Mouse (Mus musculus) olfactory bulb, adult 2 months (tissue): ENCODE results near the gene Slc7a7. TPM values are rescaled to one million over a fixed set of nuclear protein-coding genes. Genes with fewer than 3 reads are reported as not detected.

Experiments
- H3K27ac ChIP-seq: fragments of 200-500 bp; 2 replicates; pipeline ENCODE4 v1.5.1; 2012; ENCODE audit warnings: low read depth, low read length; ENCODE audit not compliant: insufficient read depth
- H3K4me1 ChIP-seq: fragments of 200-500 bp; 2 replicates; pipeline ENCODE4 v1.6.1; 2012; ENCODE audit warnings: low read length; ENCODE audit not compliant: control insufficient read depth, insufficient read depth
- H3K4me3 ChIP-seq: fragments of 200-500 bp; 2 replicates; pipeline ENCODE4 v1.5.1; 2012; ENCODE audit warnings: mild to moderate bottlenecking, low read depth, low read length, moderate library complexity; ENCODE audit not compliant: insufficient read depth
- CTCF ChIP-seq: fragments of 200-500 bp; IDR thresholded peaks from 2 replicates; pipeline ENCODE4 v1.5.1; 2012; ENCODE audit warnings: low read depth, mild to moderate bottlenecking, low read length, moderate library complexity; ENCODE audit not compliant: insufficient read depth
- POLR2A ChIP-seq: fragments of 200-500 bp; IDR thresholded peaks from 2 replicates; pipeline ENCODE4 v1.6.1; 2012; ENCODE audit warnings: mild to moderate bottlenecking, low read depth, low read length, moderate library complexity; ENCODE audit not compliant: insufficient read depth
- WGBS: fragments of 180-500 bp; shearing (Covaris S2); methylation state at CpG from one replicate; pipeline ENCODE4 v1.1.7; 2018; 5-methylcytosine and 5-hydroxymethylcytosine counted together
- polyA plus RNA-seq: library from polyadenylated mRNA; stranded (reverse); fragments of >200 nt; gene quantifications from 2 replicates; pipeline ENCODE4 v1.2.4, GENCODE M21; 2012; ENCODE audit warnings: low replicate concordance; ENCODE audit not compliant: missing spikeins, insufficient read depth, insufficient read length

Gene Slc7a7
- not detected in 2 replicates for polyA plus RNA-seq

DNA sequence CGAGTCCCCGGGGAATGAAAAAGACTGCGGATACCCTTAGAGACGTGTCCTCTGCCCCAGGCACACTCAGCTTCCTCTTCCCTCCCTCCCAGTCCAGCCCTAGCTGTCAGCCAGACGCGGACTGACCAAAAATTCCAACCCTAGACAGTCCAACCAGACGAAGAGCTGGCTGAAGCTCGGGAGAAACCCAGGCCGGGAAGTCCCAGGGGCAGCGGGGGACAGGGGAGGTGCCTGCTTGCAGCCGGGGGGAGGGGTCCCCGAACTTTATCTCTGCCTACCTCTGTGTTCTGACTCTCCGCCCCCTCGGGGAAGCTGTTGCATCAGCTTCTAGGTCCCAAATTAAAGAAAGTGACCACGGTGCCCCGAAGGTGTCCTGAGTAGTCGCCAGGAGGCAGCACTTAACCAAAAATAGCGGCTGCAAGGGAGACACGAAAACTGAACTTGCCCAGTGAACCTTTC is at the start of gene Slc7a7:
Slc7a7 (minus strand) TSS at position 158 of the 459 bp plus-strand sequence.
- TF ChIP-seq POLR2A = no peak
- TF ChIP-seq CTCF = no peak
- Histone ChIP-seq H3K4me3 (no peak within 1 kb of the TSS), H3K4me1 (peaks cover 8% of the 10 kb centered on the region; the same call in 1 of the 2 replicates), H3K27ac (no peak within 1 kb of the TSS)
- 34% methylated on average over 19 of the region's 19 CpGs for WGBS

DNA sequence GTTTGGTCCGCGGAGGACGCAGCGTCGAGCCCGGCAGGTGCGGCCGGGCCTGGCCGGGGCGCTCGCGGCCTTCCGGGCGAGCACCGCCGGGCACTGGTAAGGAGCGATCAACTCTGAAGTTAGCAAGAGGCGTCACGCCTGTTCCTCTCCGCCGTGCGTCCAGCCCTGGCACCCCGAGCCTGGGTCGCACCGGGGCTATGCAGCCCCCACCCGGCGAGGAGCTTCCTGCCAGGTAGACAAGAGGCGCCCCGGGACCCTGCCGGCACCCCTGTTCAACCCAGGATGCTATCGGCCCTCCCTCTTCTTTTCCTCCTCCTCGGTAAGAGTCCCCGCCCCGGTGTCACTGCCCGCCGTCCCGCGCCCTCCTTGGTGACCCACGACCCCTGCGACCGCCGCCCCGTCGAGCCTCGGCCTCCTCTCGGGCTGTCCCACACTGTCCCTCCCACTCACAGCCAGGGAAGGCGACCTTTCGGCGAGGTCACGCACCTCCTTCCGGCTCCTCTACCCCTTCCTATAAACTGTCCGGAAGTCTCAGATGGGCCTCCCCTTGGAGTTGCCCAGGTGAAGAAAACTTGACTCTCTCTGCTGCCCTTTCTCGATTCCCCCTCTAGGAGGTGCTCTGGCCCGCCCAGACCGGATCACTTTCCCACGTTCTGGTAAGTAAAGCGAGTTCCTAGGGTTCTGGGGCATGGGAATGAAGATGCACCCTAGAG is 46.9 kb upstream of the Slc7a7 start:
- H3K4me1 ChIP-seq = peaks cover 3% of the 10 kb centered on the region; the same call in 1 of the 2 replicates
- 1% methylated on average over 54 of the region's 57 CpGs for WGBS
- TF ChIP-seq CTCF = 0 out of 2 replicates have a peak, but pooled peaks have one; percentile 18
- TF ChIP-seq POLR2A = no peak
- peak overlapping the region; percentile 88 for H3K4me3 ChIP-seq
- no peak overlapping the region for H3K27ac ChIP-seq

DNA sequence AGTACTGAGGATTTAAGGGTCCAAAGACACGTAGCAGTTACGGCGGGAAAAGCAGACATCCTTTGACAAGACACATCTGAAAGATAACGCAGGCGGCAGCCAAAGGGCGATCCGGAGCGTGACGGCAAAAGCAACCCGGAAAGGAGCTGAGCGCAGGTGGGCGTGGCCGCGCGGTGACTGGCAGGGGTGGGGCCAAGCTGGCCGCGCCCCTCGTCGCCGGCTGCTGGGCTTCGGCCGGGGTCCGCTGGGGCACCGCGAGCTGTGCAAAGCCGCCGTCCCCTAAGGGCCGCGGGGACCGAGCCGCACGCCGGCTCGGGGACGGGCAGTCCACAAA is 46.3 kb upstream of the Slc7a7 start, which contains the start of gene Lrp10:
Lrp10 (plus strand) TSS at position 179 of the 334 bp plus-strand sequence.
- peaks cover 3% of the 10 kb centered on the region; the same call in 1 of the 2 replicates for H3K4me1 ChIP-seq
- TF ChIP-seq POLR2A (no peak), CTCF (no peak)
- H3K4me3 ChIP-seq = peak within 1 kb of the TSS; percentile 88
- WGBS = under 1% methylated on average over 35 of the region's 35 CpGs
- no peak within 1 kb of the TSS for H3K27ac ChIP-seq

DNA sequence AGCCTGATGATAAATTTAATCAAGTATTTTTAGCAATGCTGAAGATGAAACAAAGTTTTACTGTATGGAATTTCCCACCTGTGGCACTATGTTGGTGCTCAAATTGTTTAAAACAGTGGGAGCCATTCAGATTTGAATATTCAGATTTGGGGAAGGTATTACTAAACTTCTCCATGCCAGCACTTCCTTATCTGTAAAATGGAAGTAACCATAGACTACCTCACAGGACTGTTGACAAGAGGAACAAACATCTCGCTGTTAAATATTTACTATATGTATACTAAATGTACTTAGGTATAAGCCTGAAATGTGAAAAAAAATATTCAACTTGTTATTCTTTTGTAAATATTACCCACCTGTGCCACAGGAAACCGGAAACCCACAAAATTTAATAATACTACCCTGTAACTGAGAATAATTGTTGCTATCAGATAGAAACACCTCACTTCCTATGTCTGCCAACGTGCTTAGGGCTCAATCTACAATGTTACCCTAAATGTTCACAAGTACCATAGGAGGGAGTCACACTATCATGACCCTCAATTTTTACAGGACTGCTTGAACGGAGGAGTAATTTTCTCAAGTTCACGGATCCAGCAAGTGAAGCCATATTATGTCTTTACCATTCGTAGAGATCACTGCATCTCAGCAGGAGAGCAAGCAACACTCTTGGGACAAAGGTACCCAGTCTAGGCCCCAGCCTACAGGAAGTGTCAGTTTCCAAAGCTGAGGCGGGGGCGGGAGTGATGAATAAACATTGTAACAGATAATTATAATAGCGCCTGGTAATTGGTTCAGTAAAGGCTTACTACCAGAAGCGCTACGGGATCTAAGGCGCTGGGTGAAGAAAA is 45.8 kb upstream of the Slc7a7 start:
- WGBS = 14% methylated on average over 12 of the region's 12 CpGs
- Histone ChIP-seq H3K27ac (no peak overlapping the region), H3K4me3 (peak overlapping the region; percentile 88), H3K4me1 (peaks cover 3% of the 10 kb centered on the region; the same call in 1 of the 2 replicates)
- TF ChIP-seq POLR2A (no peak), CTCF (no peak)

DNA sequence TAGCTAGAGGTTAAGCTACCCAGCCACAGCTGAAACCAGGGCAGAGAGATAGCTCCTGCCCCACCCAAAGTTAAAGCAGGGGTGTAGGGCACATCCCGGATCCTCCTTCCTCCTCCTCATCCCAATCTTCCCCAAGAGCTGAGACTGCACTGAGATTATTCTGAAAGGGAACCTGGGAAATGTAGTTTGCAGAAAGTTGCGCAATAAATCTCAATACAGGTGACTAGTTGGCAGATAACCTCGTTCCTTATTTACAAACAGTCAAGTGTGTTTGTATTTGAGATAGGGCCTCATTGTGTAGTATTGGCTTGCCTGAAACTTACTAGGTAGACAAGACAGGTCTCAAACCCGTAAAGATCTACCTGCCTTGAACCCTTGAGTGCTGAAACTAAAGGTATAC is 44.6 kb upstream of the Slc7a7 start:
- no peak overlapping the region for H3K4me3 ChIP-seq
- TF ChIP-seq POLR2A = no peak
- WGBS = 83% methylated on average over 4 of the region's 4 CpGs
- H3K4me1 ChIP-seq = peaks cover 3% of the 10 kb centered on the region; the same call in 1 of the 2 replicates
- no peak overlapping the region for H3K27ac ChIP-seq

DNA sequence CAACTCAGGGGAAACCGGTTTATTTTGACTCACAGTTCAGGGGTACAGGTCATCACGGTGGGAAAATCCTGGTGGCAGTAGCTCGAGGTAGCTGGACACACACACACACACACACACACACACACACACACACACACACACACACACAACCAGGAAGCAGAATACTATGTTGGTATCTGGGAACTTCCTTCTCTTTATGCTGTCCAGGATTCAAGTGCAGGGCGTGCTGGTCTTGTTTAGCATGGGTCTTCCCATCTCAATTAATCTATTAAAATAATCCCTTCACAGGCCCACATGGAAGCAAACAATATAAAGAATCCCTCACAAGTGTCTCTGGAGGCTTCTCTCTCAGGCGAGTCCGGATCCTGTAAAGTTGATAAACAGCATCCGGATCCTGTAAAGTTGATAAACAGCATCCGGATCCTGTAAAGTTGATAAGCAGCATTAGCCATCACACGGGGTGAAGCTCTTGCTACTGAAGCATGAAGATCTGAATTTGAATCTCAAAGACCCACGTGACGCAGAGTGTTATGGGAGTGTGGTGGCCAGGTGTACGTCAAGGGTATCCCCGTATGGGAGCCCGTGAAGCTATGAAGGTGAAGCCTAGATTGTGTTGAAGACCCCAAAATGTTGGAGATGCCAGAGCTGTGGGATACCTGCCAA is 40.5 kb upstream of the Slc7a7 start:
- no peaks in the 10 kb centered on the region for H3K4me1 ChIP-seq
- H3K4me3 ChIP-seq = no peak overlapping the region
- TF ChIP-seq CTCF = no peak
- TF ChIP-seq POLR2A = no peak
- H3K27ac ChIP-seq = no peak overlapping the region
- 89% methylated on average over 14 of the region's 14 CpGs for WGBS

DNA sequence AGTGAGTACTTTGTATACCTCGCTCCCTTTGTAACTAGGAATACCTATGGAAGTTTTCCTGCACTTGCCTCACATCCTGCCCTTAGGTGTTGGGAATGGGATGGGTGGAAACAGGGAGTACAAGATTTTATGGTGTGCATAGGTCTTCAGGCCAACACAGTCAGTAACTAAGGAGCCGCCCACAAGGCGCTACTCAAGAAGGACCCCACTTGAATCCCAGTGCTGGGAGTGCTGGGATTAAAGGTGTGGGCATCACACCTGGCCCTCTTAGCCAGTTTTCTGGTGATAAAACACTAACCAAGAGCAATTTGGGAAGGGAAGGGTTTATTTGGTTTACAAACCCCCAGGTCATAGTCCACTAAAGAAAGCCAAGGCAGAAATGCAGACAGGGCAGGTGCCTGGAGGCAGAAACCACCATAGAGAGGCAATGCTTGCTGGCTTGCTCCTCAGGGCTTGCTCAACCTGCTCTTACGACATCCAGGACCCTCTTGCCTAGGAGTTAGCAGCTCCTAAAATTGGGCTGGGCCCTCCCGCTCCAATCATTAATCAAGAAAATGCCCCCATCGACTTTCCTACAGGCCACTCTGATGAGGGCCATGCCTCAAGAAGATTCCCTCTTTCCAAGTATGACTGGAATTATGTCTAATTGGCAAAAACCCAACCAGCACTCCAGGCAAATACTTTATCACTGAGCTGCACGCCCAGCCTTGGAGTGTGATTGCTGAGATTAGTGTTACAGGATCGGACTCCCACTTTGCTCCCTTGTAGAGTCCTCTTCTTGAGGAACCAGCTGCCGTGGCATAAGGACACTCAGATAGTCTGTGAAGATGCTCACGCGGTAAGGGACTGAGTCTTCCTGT is 37.3 kb upstream of the Slc7a7 start:
- WGBS = 87% methylated on average over 11 of the region's 11 CpGs
- H3K27ac ChIP-seq = no peak overlapping the region
- no peak for TF ChIP-seq POLR2A
- TF ChIP-seq CTCF = no peak
- H3K4me1 ChIP-seq = no peaks in the 10 kb centered on the region
- H3K4me3 ChIP-seq = no peak overlapping the region

DNA sequence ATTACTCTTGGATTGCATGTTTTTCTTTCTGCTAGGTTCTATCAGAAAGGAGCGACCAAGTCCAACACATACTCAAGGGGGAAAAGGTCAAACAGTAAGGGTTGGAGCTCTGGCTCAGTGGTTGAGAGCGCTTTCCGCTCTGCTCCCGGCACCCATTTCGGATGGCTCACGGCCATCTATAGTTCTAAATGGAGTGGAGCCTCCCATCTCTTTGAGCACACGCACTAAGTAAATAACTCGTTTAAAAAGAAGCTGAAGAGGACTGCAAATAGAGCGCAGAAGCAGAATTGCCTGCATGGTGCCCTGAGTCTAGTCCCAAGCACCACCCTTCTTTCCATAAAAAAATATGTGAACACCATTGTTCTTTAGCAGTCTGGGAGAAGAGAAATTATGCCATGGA is 36.0 kb upstream of the Slc7a7 start:
- WGBS = 80% methylated on average over 9 of the region's 9 CpGs
- H3K4me1 ChIP-seq = peaks cover 4% of the 10 kb centered on the region
- H3K4me3 ChIP-seq = no peak overlapping the region
- TF ChIP-seq POLR2A (no peak), CTCF (no peak)
- no peak overlapping the region for H3K27ac ChIP-seq
